Mouse (Mus musculus): Measurements from ENCODE around the gene Mical3. TPM values are rescaled to one million over a fixed set of nuclear protein-coding genes. Genes with fewer than 3 reads are reported as not detected.
A peak's percentile ranks its signal among the peaks of the same experiment; 100 is the strongest.

Mical3 gene
- total RNA-seq, 1 experiment: 30.0 TPM

- H3K9ac ChIP-seq (ENCODE audit: insufficient read depth, low read depth, low read length, poor library complexity, severe bottlenecking): peak within 1 kb of the TSS; percentile 93
- H3K4me1 ChIP-seq (ENCODE audit: control insufficient read depth in 2 of 2, insufficient read depth in 2 of 2, low read length in 2 of 2, poor library complexity in 1 of 2): peaks cover 3 to 27% of the 10 kb centered on the region in 2 experiments; a peak in 3 of 4 replicates
- H3K4me3 ChIP-seq (ENCODE audit: insufficient read depth in 1 of 2, low read depth in 1 of 2, low read length in 2 of 2, poor library complexity in 1 of 2, severe bottlenecking in 1 of 2): peak within 1 kb of the TSS; percentile 87 to 99
- no peaks in the 10 kb centered on the region; the same call in 1 of the 2 replicates for H3K36me3 ChIP-seq (ENCODE audit: control insufficient read depth, insufficient read depth, low read length, poor library complexity, severe bottlenecking)
- TF ChIP-seq HCFC1 (IDR thresholded peaks at IDR 0.05; ENCODE audit: borderline replicate concordance, insufficient read depth, low read length): 0 out of 2 replicates have a peak, but pooled peaks have one; percentile 16
- TF ChIP-seq CHD2 (IDR thresholded peaks at IDR 0.05; ENCODE audit: low read depth, low read length): no peak
- H3K9me3 ChIP-seq (ENCODE audit: control insufficient read depth, insufficient read depth, low read depth, low read length): no peaks in the 10 kb centered on the region
- H3K27ac ChIP-seq (ENCODE audit: insufficient read depth, low read depth, low read length, poor library complexity, severe bottlenecking): no peak within 1 kb of the TSS
- DNase-seq (ENCODE audit: low read depth, low spot score): peak; percentile 73
- in situ Hi-C loops (cut with MboI; ENCODE audit: low sequenced_read_pairs in 2 of 2, unreplicated experiment in 2 of 2): no loop called here
Observed at GRCm38 (mm10) chr6:120916074-120916971, 214.5 kb downstream of the Mical3 start, which contains the start of gene Bid. Gene Bid, minus strand, starts transcription at chr6:120916853.

GRCm38 (mm10) chr6:120915649-120915975 is 215.2 kb downstream of the Mical3 start:
- Histone ChIP-seq H3K9ac (ENCODE audit: insufficient read depth, low read depth, low read length, poor library complexity, severe bottlenecking) (peak overlapping the region; percentile 93; the same call in 1 of the 2 replicates), H3K9me3 (ENCODE audit: control insufficient read depth, insufficient read depth, low read depth, low read length) (no peaks in the 10 kb centered on the region)

GRCm38 (mm10) chr6:120914911-120915648 is 215.7 kb downstream of the Mical3 start:
- Histone ChIP-seq H3K27ac (ENCODE audit: insufficient read depth, low read depth, low read length, poor library complexity, severe bottlenecking) (no peak overlapping the region), H3K9ac (ENCODE audit: insufficient read depth, low read depth, low read length, poor library complexity, severe bottlenecking) (peak overlapping the region; percentile 56; the same call in 1 of the 2 replicates), H3K9me3 (ENCODE audit: control insufficient read depth, insufficient read depth, low read depth, low read length) (no peaks in the 10 kb centered on the region), H3K4me3 (ENCODE audit: insufficient read depth in 1 of 2, low read depth in 1 of 2, low read length in 2 of 2, poor library complexity in 1 of 2, severe bottlenecking in 1 of 2) (peak overlapping the region; percentile 87 to 99; a peak in 3 of 4 replicates), H3K4me1 (ENCODE audit: control insufficient read depth in 2 of 2, insufficient read depth in 2 of 2, low read length in 2 of 2, poor library complexity in 1 of 2) (peaks cover 3 to 31% of the 10 kb centered on the region in 2 experiments; a peak in 3 of 4 replicates), H3K36me3 (ENCODE audit: control insufficient read depth, insufficient read depth, low read length, poor library complexity, severe bottlenecking) (peaks cover 2% of the 10 kb centered on the region; the same call in 1 of the 2 replicates)
- in situ Hi-C loops (cut with MboI; ENCODE audit: low sequenced_read_pairs in 2 of 2, unreplicated experiment in 2 of 2): no loop called here
- no peak for TF ChIP-seq HCFC1 (IDR thresholded peaks at IDR 0.05; ENCODE audit: borderline replicate concordance, insufficient read depth, low read length)
- TF ChIP-seq ZC3H11A (IDR thresholded peaks at IDR 0.05; ENCODE audit: borderline replicate concordance, low read depth, low read length): no peak
- no peak for TF ChIP-seq ZNF384 (IDR thresholded peaks at IDR 0.05; ENCODE audit: low read depth, low read length)
- no peak for TF ChIP-seq MAFK (IDR thresholded peaks at IDR 0.05; ENCODE audit: insufficient read depth, low read depth, low read length)
- no peak for TF ChIP-seq CHD2 (IDR thresholded peaks at IDR 0.05; ENCODE audit: low read depth, low read length)
- DNase-seq (ENCODE audit: low read depth, low spot score): no peak

More at GRCm38 (mm10) chr6:120915649-120915975, 215.2 kb downstream of the Mical3 start:
- no peak overlapping the region for H3K27ac ChIP-seq (ENCODE audit: insufficient read depth, low read depth, low read length, poor library complexity, severe bottlenecking)
- TF ChIP-seq CHD2 (IDR thresholded peaks at IDR 0.05; ENCODE audit: low read depth, low read length) (no peak), ZC3H11A (IDR thresholded peaks at IDR 0.05; ENCODE audit: borderline replicate concordance, low read depth, low read length) (no peak)
- H3K4me3 ChIP-seq (ENCODE audit: insufficient read depth in 1 of 2, low read depth in 1 of 2, low read length in 2 of 2, poor library complexity in 1 of 2, severe bottlenecking in 1 of 2): peak overlapping the region; percentile 87 to 99
- no peaks in the 10 kb centered on the region; the same call in 1 of the 2 replicates for H3K36me3 ChIP-seq (ENCODE audit: control insufficient read depth, insufficient read depth, low read length, poor library complexity, severe bottlenecking)
- DNase-seq (ENCODE audit: low read depth, low spot score): no peak
- peaks cover 3 to 31% of the 10 kb centered on the region in 2 experiments; a peak in 3 of 4 replicates for H3K4me1 ChIP-seq (ENCODE audit: control insufficient read depth in 2 of 2, insufficient read depth in 2 of 2, low read length in 2 of 2, poor library complexity in 1 of 2)
- in situ Hi-C loops (cut with MboI; ENCODE audit: low sequenced_read_pairs in 2 of 2, unreplicated experiment in 2 of 2): no loop called here

GRCm38 (mm10) chr6:120914533-120914910 is 216.3 kb downstream of the Mical3 start:
- Histone ChIP-seq H3K9ac (ENCODE audit: insufficient read depth, low read depth, low read length, poor library complexity, severe bottlenecking) (peak overlapping the region; percentile 56; the same call in 1 of the 2 replicates), H3K4me3 (ENCODE audit: insufficient read depth in 1 of 2, low read depth in 1 of 2, low read length in 2 of 2, poor library complexity in 1 of 2, severe bottlenecking in 1 of 2) (0 out of 4 replicates have a peak overlapping the region, but pooled peaks of 1 of the 2 experiments have one; percentile 4), H3K4me1 (ENCODE audit: control insufficient read depth in 2 of 2, insufficient read depth in 2 of 2, low read length in 2 of 2, poor library complexity in 1 of 2) (peaks cover 3 to 31% of the 10 kb centered on the region in 2 experiments; a peak in 3 of 4 replicates), H3K27ac (ENCODE audit: insufficient read depth, low read depth, low read length, poor library complexity, severe bottlenecking) (no peak overlapping the region), H3K9me3 (ENCODE audit: control insufficient read depth, insufficient read depth, low read depth, low read length) (no peaks in the 10 kb centered on the region), H3K36me3 (ENCODE audit: control insufficient read depth, insufficient read depth, low read length, poor library complexity, severe bottlenecking) (peaks cover 2% of the 10 kb centered on the region; the same call in 1 of the 2 replicates)
- in situ Hi-C loops (cut with MboI; ENCODE audit: low sequenced_read_pairs in 2 of 2, unreplicated experiment in 2 of 2): no loop called here
- TF ChIP-seq ZC3H11A (IDR thresholded peaks at IDR 0.05; ENCODE audit: borderline replicate concordance, low read depth, low read length) (no peak), ZNF384 (IDR thresholded peaks at IDR 0.05; ENCODE audit: low read depth, low read length) (no peak)
- DNase-seq (ENCODE audit: low read depth, low spot score): no peak

Data from ES-E14 (cell line).